Mouse (Mus musculus) CH12.LX (cell line): ENCODE measurements at regions not wholly inside any gene's neighbourhood (a gene's known extent, or its start where the extent isn't known, plus 50 kb on each side); places are given as distances from the start of the nearest gene placed in this dataset.

Experiments used
- DNase-seq: peaks from one replicate; pipeline ENCODE4 v3.0.0-alpha.2; 2013; ENCODE audit errors: extremely low read depth
- H3K27ac ChIP-seq: 2 replicates; pipeline ENCODE4 v1.5.1; 2012; ENCODE audit warnings: low read depth, mild to moderate bottlenecking, control low read depth, moderate library complexity; ENCODE audit not compliant: insufficient read depth
- H3K27me3 ChIP-seq: replicated peaks from 2 replicates; pipeline ENCODE3; 2012; ENCODE audit warnings: inconsistent platforms
- H3K36me3 ChIP-seq, 2 experiments: replicated peaks in 1 of 2; 2 replicates each; pipeline versions ENCODE3 to v1.6.1; 2012; ENCODE audit warnings: inconsistent platforms in 1 of 2, low read length in 1 of 2, mild to moderate bottlenecking in 1 of 2, mixed read lengths in 1 of 2, moderate library complexity in 1 of 2; ENCODE audit not compliant: control insufficient read depth in 1 of 2, insufficient read depth in 1 of 2
- H3K4me1 ChIP-seq, 2 experiments: 2 replicates each; pipeline ENCODE4 v1.6.1; 2012; ENCODE audit warnings: inconsistent platforms in 1 of 2, moderate library complexity in 1 of 2; ENCODE audit not compliant: insufficient read depth in 2 of 2, control insufficient read depth in 1 of 2
- H3K4me2 ChIP-seq: 2 replicates; pipeline ENCODE4 v1.6.1; 2012; ENCODE audit warnings: low read depth, mild to moderate bottlenecking, control low read depth; ENCODE audit not compliant: poor library complexity, insufficient read depth, severe bottlenecking
- H3K4me3 ChIP-seq, 3 experiments: fragments of 150-350 bp in 1 of 3; sonication (generic) in 1 of 3; replicated peaks in 1 of 3; 2 replicates each; pipeline versions ENCODE3 to v1.5.1; 2011 to 2012; ENCODE audit warnings: low read depth in 2 of 3, low read length in 2 of 3, mild to moderate bottlenecking in 2 of 3, moderate library complexity in 2 of 3, control low read depth in 1 of 3, improper control_type of control experiment in 1 of 3, inconsistent platforms in 1 of 3, mixed read lengths in 1 of 3; ENCODE audit not compliant: poor library complexity in 1 of 3
- H3K79me2 ChIP-seq: replicated peaks from 2 replicates; pipeline ENCODE4 v1.6.1; 2012; ENCODE audit warnings: mild to moderate bottlenecking, moderate library complexity; ENCODE audit not compliant: control insufficient read depth, poor library complexity, insufficient read depth, severe bottlenecking; ENCODE audit errors: extremely low read depth
- H3K9ac ChIP-seq: 2 replicates; pipeline ENCODE4 v1.6.1; 2012; ENCODE audit warnings: low read depth, mild to moderate bottlenecking, control low read depth, moderate library complexity; ENCODE audit not compliant: insufficient read depth
- H3K9me3 ChIP-seq: replicated peaks from 2 replicates; pipeline ENCODE3; 2012; ENCODE audit warnings: low read length, inconsistent platforms, mixed read lengths
- BHLHE40 ChIP-seq: IDR thresholded peaks from 2 replicates; pipeline ENCODE4 v1.6.1; 2011; ENCODE audit warnings: mild to moderate bottlenecking, low read depth, low read length, improper control_type of control experiment
- CHD1 ChIP-seq: IDR thresholded peaks from 2 replicates; pipeline ENCODE4 v1.6.1; 2012; ENCODE audit warnings: low read depth, low read length, improper control_type of control experiment, inconsistent platforms
- CTCF ChIP-seq, 2 experiments: IDR thresholded peaks in 1 of 2; conservative IDR thresholded peaks in 1 of 2; 2 replicates each; pipeline ENCODE4 v1.5.1; 2011 to 2012; ENCODE audit warnings: low read depth in 2 of 2, low read length in 2 of 2, improper control_type of control experiment in 1 of 2, inconsistent platforms in 1 of 2, mild to moderate bottlenecking in 1 of 2, moderate library complexity in 1 of 2
- E2F4 ChIP-seq: IDR thresholded peaks from 2 replicates; pipeline ENCODE4 v1.6.1; 2011; ENCODE audit warnings: low read depth, low read length, improper control_type of control experiment; ENCODE audit not compliant: insufficient replicate concordance
- EP300 ChIP-seq: IDR thresholded peaks from 2 replicates; pipeline ENCODE4 v1.6.1; 2011; ENCODE audit warnings: low read length, improper control_type of control experiment
- ETS1 ChIP-seq: conservative IDR thresholded peaks from 2 replicates; pipeline ENCODE4 v1.6.1; 2012; ENCODE audit warnings: low read depth, mild to moderate bottlenecking, inconsistent platforms, low read length, improper control_type of control experiment, moderate library complexity
- GABPA ChIP-seq: IDR thresholded peaks from 2 replicates; pipeline ENCODE4 v1.6.1; 2012; ENCODE audit warnings: low read depth, low read length, improper control_type of control experiment, inconsistent platforms; ENCODE audit not compliant: insufficient replicate concordance
- HCFC1 ChIP-seq: IDR thresholded peaks from 2 replicates; pipeline ENCODE4 v1.6.1; 2012; ENCODE audit warnings: low read depth, mild to moderate bottlenecking, inconsistent platforms, low read length, improper control_type of control experiment
- IRF4 ChIP-seq: IDR thresholded peaks from 2 replicates; pipeline ENCODE4 v1.6.1; 2014; ENCODE audit warnings: low read depth, mild to moderate bottlenecking, inconsistent platforms, low read length, improper control_type of control experiment
- JUND ChIP-seq: conservative IDR thresholded peaks from 2 replicates; pipeline ENCODE4 v1.6.1; 2011; ENCODE audit warnings: low read depth, low read length, improper control_type of control experiment
- KAT2A ChIP-seq: IDR thresholded peaks from 2 replicates; pipeline ENCODE4 v1.6.1; 2012; ENCODE audit warnings: low read length, improper control_type of control experiment, inconsistent platforms; ENCODE audit not compliant: insufficient replicate concordance
- MAX ChIP-seq: IDR thresholded peaks from 2 replicates; pipeline ENCODE4 v1.6.1; 2011; ENCODE audit warnings: low read length, improper control_type of control experiment
- MAZ ChIP-seq: IDR thresholded peaks from 2 replicates; pipeline ENCODE4 v1.6.1; 2012; ENCODE audit warnings: low read depth, mild to moderate bottlenecking, inconsistent platforms, low read length, improper control_type of control experiment, moderate library complexity
- MEF2A ChIP-seq: IDR thresholded peaks from 2 replicates; pipeline ENCODE4 v1.6.1; 2014; ENCODE audit warnings: low read depth, mild to moderate bottlenecking, inconsistent platforms, low read length, improper control_type of control experiment, borderline replicate concordance
- MYC ChIP-seq: IDR thresholded peaks from 2 replicates; pipeline ENCODE4 v1.6.1; 2011; ENCODE audit warnings: low read depth, mild to moderate bottlenecking, improper control_type of control experiment, low read length
- POLR2AphosphoS2 ChIP-seq: IDR thresholded peaks from 2 replicates; pipeline ENCODE4 v1.6.1; 2011; ENCODE audit warnings: low read depth, low read length, improper control_type of control experiment
- RAD21 ChIP-seq: IDR thresholded peaks from 2 replicates; pipeline ENCODE4 v1.6.1; 2011; ENCODE audit warnings: low read depth, mild to moderate bottlenecking, low read length, improper control_type of control experiment, moderate library complexity
- RCOR1 ChIP-seq: conservative IDR thresholded peaks from 2 replicates; pipeline ENCODE4 v1.6.1; 2012; ENCODE audit warnings: low read depth, mild to moderate bottlenecking, inconsistent platforms, low read length, improper control_type of control experiment
- SIN3A ChIP-seq: IDR thresholded peaks from 2 replicates; pipeline ENCODE4 v1.6.1; 2012; ENCODE audit warnings: low read length, improper control_type of control experiment, inconsistent platforms
- SMC3 ChIP-seq: IDR thresholded peaks from 2 replicates; pipeline ENCODE4 v1.6.1; 2011; ENCODE audit warnings: low read depth, low read length, improper control_type of control experiment
- TCF12 ChIP-seq: IDR thresholded peaks from 2 replicates; pipeline ENCODE4 v1.6.1; 2014; ENCODE audit warnings: low read depth, mild to moderate bottlenecking, inconsistent platforms, low read length, improper control_type of control experiment
- UBTF ChIP-seq: IDR thresholded peaks from 2 replicates; pipeline ENCODE4 v1.6.1; 2012; ENCODE audit warnings: low read depth, mild to moderate bottlenecking, inconsistent platforms, low read length, improper control_type of control experiment, moderate library complexity
- USF2 ChIP-seq: conservative IDR thresholded peaks from 2 replicates; pipeline ENCODE4 v1.6.1; 2011; ENCODE audit warnings: low read depth, low read length, improper control_type of control experiment
- ZC3H11A ChIP-seq: IDR thresholded peaks from 2 replicates; pipeline ENCODE4 v1.6.1; 2012; ENCODE audit warnings: low read depth, mild to moderate bottlenecking, inconsistent platforms, low read length, improper control_type of control experiment
- ZKSCAN1 ChIP-seq: IDR thresholded peaks from 2 replicates; pipeline ENCODE4 v1.6.1; 2012; ENCODE audit warnings: low read depth, inconsistent platforms, low read length, improper control_type of control experiment, borderline replicate concordance
- ZNF384 ChIP-seq: IDR thresholded peaks from 2 replicates; pipeline ENCODE4 v1.6.1; 2012; ENCODE audit warnings: low read depth, low read length, improper control_type of control experiment, inconsistent platforms
- dilution Hi-C: fragments of 300-500 bp; cut with MboI; formaldehyde crosslinking; loops from 2 replicates; pipeline ENCODE4 v1.14.3; 2020; ENCODE audit warnings: low sequenced_read_pairs; ENCODE audit not compliant: extremely low pct_unique_long_range_greater_than_20kb, extremely low pct_ligation_motif_present
- in situ Hi-C: fragments of 300-500 bp; cut with MboI; formaldehyde crosslinking; loops from 3 replicates; pipeline ENCODE4 v1.14.3; 2019; ENCODE audit warnings: low sequenced_read_pairs, low pct_ligation_motif_present, low pct_unique_long_range_greater_than_20kb, mixed read lengths

DNA sequence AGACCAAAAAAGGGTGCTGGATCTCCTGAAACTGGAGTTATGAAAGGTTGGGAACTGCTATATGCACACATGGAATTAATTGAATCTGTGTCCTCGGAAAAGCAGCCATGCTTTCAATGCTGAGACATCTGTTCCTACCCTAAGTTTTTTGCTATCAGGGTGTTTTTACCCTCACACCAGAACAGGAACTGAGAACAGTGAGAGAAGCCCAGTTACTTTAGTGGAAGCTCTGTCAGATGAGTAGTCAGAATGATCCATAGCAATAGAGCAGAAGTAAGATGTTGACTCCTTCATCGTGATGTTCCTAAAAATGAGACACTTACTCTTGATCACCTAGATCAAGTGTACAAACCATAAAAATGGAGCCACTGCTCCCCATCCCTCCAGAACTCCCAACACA is 468.7 kb upstream of the Vstm2b start:
- Histone ChIP-seq H3K27me3 (no peaks in the 10 kb centered on the region), H3K4me1 (peaks cover 0 to 13% of the 10 kb centered on the region in 2 experiments; a peak in 1 of 4 replicates), H3K9me3 (peaks cover 4% of the 10 kb centered on the region), H3K4me3 (no peak overlapping the region), H3K36me3 (no peaks in the 10 kb centered on the region), H3K4me2 (no peak overlapping the region), H3K79me2 (no peaks in the 10 kb centered on the region), H3K27ac (no peak overlapping the region), H3K9ac (no peak overlapping the region)
- DNase-seq, result peak; percentile 56
- in situ Hi-C loops, result no loop called here
- TF ChIP-seq EP300 (peak; percentile 69), IRF4 (peak; percentile 67), BHLHE40 (no peak), POLR2AphosphoS2 (no peak), TCF12 (no peak), ZNF384 (0 out of 2 replicates have a peak, but pooled peaks have one; percentile 11), MAZ (no peak)
- TF ChIP-seq, all 38 proteins: peak for 3
- dilution Hi-C loops, result no loop called here

DNA sequence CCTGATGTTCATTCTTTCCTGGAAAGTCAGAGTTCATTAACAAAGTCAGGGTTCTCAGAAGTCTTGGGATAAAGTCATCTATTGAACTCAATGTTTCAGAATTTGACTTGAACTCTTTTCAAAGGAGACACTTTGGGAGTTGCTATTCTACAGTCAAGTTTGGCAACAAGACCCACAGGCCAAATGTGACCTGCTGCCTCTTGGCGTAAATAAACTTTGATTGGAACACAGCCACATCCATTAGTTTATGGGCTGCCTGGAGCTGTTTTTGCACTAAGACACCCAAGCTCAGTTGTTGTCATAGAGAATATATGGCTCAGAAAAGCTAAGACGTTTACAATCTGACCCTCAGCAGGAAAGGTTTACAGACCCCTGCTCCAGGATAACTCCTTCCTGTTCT is 464.2 kb upstream of the Vstm2b start:
- peaks cover 3% of the 10 kb centered on the region for H3K9me3 ChIP-seq
- in situ Hi-C loops, result no loop called here
- TF ChIP-seq SIN3A, result no peak
- TF ChIP-seq MAX, result no peak
- TF ChIP-seq, all 38 proteins: peak for 0
- Histone ChIP-seq H3K36me3 (no peaks in the 10 kb centered on the region), H3K27me3 (no peaks in the 10 kb centered on the region), H3K9ac (no peak overlapping the region), H3K4me2 (no peak overlapping the region), H3K4me3 (no peak overlapping the region), H3K79me2 (no peaks in the 10 kb centered on the region), H3K27ac (no peak overlapping the region), H3K4me1 (peaks cover 0 to 9% of the 10 kb centered on the region in 2 experiments; a peak in 1 of 4 replicates)
- DNase-seq, result no peak
- dilution Hi-C loops, result no loop called here

DNA sequence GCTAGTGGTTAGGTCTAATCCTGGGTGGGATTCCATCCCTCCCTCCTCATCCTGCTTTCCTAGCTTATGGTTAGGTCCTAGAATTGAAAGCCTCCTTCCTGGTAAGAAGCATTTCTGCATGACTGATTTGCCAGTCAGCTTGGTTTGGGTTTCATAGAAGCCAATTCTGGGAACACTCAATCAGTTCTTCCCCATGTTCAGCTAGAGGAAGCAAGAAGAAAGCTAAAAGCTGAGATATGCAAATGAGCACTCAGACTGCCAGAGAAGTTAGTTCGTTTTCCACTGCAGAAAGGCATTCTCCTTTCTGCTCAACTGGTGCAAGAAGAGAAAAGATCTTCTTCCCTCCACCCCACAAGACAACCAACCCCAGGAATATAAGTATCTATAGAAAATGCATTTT is 457.0 kb upstream of the Vstm2b start:
- peak; percentile 64 for DNase-seq
- Histone ChIP-seq H3K4me3 (no peak overlapping the region), H3K9me3 (no peaks in the 10 kb centered on the region), H3K27ac (peak overlapping the region; percentile 54), H3K27me3 (no peaks in the 10 kb centered on the region), H3K36me3 (no peaks in the 10 kb centered on the region), H3K4me1 (peaks cover 9 to 34% of the 10 kb centered on the region in 2 experiments; a peak in 3 of 4 replicates), H3K79me2 (no peaks in the 10 kb centered on the region), H3K9ac (no peak overlapping the region), H3K4me2 (peak overlapping the region; percentile 89)
- in situ Hi-C loops, result no loop called here
- dilution Hi-C loops, result no loop called here
- TF ChIP-seq MEF2A (0 out of 2 replicates have a peak, but pooled peaks have one; percentile 45), UBTF (no peak), RCOR1 (no peak), ZC3H11A (no peak), ETS1 (peak; percentile 70), MAZ (no peak), EP300 (peak; percentile 76), USF2 (no peak), CTCF (conservative IDR thresholded peaks at IDR 0.05 in 1 of 2, IDR thresholded peaks at IDR 0.05 in 1 of 2; ENCODE audit: low read depth in 2 of 2, low read length in 2 of 2) (no peak), JUND (0 out of 2 replicates have a peak, but pooled peaks have one; percentile 37), SMC3 (no peak), GABPA (no peak), HCFC1 (no peak), MYC (no peak), IRF4 (0 out of 2 replicates have a peak, but pooled peaks have one; percentile 7), CHD1 (no peak), ZKSCAN1 (no peak), RAD21 (no peak; the same call in 1 of the 2 replicates), E2F4 (no peak), KAT2A (no peak)
